Mouse (Mus musculus) 3134 (cell line): ENCODE measurements around the gene Itgb5.

Source experiments
- DNase-seq: peaks from one replicate; pipeline ENCODE4 v3.0.0-alpha.2; 2011; ENCODE audit warnings: low spot score; ENCODE audit not compliant: insufficient read length; ENCODE audit errors: extremely low read depth

The Itgb5 gene

GRCm38 (mm10) chr16:33896801-33897200 is 67.3 kb downstream of the Itgb5 start:
- DNase-seq, result no peak

GRCm38 (mm10) chr16:33903664-33904441 is 74.4 kb downstream of the Itgb5 start:
- no peak for DNase-seq

GRCm38 (mm10) chr16:33904553-33904952 is 75.1 kb downstream of the Itgb5 start:
- no peak for DNase-seq

DNA sequence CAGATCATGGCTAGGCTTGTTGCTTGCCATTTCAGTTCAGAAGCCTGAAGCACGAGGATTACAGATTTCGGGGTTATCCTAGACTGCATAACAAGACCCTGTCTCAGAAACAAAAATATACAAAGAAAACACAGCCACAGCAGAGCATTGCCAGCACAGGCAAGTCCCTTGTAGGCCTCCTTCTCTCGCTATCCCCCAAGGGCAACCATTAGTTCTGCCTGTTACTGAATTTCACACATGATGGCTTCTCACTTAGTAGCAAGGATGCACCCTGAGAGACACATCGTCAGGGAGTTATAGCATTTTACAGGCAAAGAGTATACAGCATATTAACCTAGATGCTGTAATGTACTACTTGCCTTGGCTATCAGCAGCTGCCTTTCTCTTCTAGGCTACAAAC is 78.8 kb downstream of the Itgb5 start:
- no peak for DNase-seq

DNA sequence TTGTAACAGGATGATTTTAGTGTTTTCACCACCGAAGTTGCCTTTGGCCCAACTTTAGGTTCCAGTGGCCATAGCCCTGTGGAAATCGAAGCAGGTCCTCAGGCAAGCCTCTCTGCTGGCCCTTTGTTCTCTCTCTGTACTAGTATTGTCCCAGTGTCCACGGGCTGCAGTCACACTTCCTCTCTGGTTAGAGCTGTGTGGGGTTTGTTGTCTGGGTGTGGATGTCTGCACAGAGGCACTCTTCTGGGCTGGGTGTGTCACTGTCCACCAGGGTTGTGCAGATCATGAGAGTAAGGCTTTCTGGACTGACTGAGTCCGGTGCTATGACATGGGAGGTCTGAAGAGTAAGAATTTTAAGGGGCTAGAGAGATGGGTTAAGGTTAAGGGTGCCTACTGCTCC is 85.5 kb downstream of the Itgb5 start:
- DNase-seq, result no peak

DNA sequence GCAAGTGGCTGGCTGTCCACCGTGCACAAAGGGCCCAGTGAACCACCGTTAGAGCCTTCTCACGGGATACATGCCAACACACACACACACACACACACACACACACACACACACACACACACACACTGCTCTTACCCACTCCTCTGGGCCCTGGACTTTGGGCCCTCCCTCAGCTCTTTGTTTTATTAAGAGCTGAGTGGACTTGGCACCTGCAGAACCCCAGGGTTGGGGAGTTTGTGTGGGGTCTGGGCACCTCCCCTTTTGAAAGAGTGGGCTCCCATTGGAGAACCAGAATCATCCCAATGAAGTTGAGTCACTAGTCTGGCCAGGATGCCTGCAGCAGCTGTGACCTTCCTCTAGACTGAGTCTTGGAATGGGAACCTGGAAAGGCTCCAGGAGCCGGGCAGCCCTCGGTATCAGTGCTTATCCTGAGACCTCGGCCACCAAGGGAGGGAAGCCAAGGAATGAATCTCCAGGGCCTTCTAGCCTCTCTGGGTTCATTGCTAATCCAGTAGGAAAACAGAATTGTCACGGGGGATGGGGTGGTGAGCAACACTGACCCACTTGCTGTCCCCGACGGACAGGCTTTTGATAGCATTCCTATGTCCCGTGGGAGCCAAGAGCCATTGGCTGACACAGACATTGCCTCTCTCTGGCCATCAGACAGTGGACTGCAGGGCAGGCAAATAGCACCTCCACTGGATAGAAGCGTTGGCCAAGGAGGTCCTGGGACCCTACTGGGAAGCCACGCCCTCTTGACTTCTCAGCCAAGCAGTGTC is 87.2 kb downstream of the Itgb5 start:
- DNase-seq, result peak; percentile 82

DNA sequence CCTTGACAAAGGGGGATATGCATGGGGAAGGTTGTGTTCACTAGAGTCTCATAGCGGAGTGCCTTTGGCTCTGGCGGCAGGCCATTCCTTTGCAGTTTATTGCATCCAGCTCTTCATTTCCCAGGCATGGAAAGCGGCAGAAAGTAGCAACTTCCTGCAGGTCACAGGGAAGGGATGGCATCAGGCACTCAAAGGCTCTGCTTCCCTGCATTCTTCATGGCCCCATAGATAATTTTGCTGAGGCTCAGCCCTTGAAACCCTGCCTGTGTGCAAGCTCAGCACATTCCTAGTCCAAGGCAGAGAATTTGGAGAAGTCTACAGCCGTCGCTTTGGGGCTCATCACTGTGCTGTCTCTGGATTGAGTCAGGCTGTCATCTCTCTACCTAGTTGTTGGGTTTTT is 87.9 kb downstream of the Itgb5 start:
- DNase-seq, result no peak

DNA sequence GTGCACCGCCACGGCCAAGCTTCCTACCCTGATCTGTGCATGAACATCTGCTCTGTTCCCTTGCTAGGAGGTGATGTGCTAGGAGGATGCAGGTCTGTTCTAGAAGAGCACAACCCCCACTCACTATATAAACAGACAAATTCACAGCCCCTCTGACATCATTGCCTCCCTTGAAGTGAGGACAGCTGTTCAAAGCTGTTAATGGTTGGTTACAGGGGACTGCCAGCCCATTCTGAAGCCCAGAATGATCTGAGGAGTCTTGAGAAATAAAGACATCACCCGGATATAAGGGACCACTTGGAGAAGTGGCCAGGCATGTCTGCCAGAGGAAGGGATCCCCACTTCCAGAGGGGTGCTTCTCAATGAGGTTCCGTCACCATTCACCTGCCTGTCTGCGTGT is 88.5 kb downstream of the Itgb5 start:
- no peak for DNase-seq

- no peak for DNase-seq
Observed at GRCm38 (mm10) chr16:33921514-33921913, 92.0 kb downstream of the Itgb5 start.

DNA sequence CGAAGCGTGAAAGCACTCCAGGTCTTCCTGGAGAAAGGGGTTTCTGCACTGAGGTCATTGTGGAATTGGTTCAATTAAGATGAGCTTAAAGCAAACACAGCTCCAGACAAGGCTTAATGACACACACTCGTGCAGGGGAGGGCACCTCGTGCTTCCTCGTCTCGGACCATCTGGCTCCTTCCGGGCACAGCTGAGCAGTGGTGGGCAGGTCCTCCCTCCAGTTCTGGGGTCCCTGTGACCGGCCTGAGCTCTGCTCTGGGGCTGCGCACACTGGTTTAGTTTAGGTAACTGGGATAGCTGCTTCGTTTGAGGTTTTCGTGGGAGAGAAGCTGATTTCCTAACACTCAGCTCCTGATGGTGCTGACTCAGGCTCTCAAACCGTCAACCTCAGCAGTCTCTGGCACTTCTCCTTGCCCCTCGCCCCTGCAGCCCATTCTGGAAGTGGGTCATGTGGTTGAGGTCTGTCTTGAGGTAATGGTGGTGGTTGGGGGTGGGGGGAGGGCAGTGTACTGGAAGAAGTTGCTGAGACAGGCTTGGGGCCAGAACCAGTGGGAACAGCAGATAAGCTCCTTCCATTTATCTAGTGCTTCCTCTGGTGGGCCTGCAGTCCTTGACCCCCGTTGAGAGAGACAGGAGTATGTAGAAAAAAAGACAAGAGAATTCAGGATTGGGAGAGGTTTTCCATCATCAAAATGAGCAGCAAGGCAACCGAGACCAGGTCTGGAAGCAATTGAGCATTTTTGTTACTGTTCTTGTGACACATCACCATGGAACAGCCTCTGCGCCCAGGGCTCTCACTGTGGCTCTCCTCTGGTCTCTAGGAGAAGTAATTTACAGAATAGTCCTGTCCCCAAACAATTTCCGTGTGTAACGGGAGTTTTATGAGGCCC is 92.9 kb downstream of the Itgb5 start:
- DNase-seq, result peak; percentile 80

- DNase-seq, result peak; percentile 43
Observed at GRCm38 (mm10) chr16:33923001-33923316, 93.5 kb downstream of the Itgb5 start.

DNA sequence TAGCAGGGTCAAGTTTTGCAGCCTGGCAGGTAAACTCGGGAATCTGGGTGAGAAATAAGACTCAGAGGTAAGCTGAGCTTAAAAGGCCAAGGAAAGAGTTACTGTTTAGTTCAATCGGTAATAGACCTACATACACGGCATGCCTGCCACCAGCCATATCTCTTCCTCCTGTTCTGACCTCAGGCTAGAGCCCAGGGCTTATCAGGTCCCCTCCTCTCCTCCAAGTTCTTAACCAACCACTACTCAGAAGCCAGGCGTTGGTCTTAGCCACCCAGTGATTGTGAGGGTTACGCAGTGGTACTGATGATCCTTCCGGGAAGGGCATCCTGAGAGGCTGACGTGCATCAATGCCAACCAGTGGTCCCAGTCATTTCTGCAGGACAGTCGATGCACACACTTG is 94.3 kb downstream of the Itgb5 start:
- DNase-seq, result no peak

- DNase-seq, result no peak
Observed at GRCm38 (mm10) chr16:33927263-33927824, 97.9 kb downstream of the Itgb5 start.

DNA sequence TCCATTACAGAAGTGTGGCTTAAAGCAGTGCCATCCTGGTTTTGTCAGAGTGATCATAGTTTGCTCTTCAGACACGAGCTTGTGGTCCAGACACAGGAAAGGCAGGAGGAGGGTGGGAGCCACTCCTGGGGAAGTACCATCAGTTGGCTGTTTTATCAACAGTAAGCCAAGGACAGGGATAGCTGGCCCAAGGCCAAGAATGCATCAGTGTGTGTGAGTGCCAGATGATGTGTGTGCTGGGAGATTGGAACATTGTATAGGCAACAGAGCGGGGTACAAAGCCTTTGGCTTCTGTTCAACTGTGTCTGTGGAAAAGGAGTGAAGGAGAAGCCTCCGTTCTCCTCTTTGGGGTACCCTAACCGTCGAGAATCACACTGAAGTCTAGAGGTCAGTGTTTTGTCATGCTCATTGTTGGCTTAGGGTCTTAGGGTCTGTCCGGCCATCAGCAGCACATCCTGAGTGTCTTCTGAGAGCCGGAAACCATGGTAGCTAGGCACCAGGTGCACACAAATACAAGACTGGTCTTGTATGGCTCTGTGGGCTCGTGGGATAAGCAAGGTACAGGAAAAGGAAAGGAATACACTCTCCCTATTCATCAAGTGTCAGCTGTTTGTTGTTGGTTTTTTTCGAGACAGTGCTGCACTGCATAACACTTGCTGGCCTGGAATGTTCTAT is 99.5 kb downstream of the Itgb5 start:
- DNase-seq, result no peak

GRCm38 (mm10) chr16:33930785-33931184 is 101.3 kb downstream of the Itgb5 start:
- no peak for DNase-seq

DNA sequence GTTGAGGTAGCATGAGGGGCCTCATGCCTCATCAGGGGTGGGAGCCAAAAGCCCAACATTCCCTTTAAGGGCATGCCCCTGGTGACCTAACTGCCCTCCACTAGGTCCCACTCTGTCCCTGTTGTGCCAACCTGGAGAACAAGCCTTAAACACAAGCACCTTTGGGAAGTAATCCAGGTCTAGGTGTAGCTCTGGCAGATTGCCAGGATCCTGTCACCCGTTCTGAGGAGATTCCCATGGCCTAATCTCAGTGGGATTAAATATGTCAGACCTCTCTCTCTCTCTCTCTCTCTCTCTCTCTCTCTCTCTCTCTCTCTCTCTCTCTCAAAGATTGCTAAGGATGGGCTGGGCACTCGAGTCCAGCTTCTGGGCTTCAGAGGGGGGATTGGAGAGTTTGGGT is 102.2 kb downstream of the Itgb5 start:
- DNase-seq, result no peak

GRCm38 (mm10) chr16:33932126-33932525 is 102.7 kb downstream of the Itgb5 start:
- DNase-seq, result no peak

- no peak for DNase-seq
Observed at GRCm38 (mm10) chr16:33933411-33933810, 103.9 kb downstream of the Itgb5 start.

GRCm38 (mm10) chr16:33934701-33935406 is 105.4 kb downstream of the Itgb5 start:
- DNase-seq, result no peak

DNA sequence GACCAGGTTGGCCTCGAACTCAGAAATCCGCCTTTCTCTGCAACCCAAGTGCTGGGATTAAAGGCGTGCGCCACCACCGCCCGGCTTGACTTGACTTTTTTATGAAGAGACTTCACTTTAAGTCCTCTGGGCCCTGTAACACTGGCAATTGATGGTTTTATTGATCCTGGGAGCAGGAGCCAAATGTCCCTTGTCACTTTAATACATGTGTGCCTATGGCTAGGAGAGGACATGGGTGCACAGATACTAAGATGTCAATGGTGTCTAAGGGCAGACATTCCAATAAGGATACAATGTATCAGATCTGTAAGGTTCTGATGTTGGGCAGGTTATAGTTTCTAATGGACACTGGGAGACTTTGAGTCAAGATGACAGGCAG is 105.9 kb downstream of the Itgb5 start:
- no peak for DNase-seq
